Mouse (Mus musculus) ES-Bruce4 (cell line): ENCODE measurements around the gene Myh10. TPM values are rescaled to one million over a fixed set of nuclear protein-coding genes. Genes with fewer than 3 reads are reported as not detected.

Source experiments
- H3K27ac ChIP-seq: 2 replicates; pipeline ENCODE4 v1.5.1; 2012; ENCODE audit warnings: low read length, inconsistent platforms; ENCODE audit not compliant: insufficient read depth
- H3K27me3 ChIP-seq: 2 replicates; pipeline ENCODE4 v1.6.1; 2012; ENCODE audit warnings: mild to moderate bottlenecking, low read length, inconsistent platforms; ENCODE audit not compliant: control insufficient read depth, poor library complexity, insufficient read depth, severe bottlenecking
- H3K36me3 ChIP-seq: 2 replicates; pipeline ENCODE4 v1.6.1; 2012; ENCODE audit warnings: inconsistent platforms, mild to moderate bottlenecking, low read length, moderate library complexity; ENCODE audit not compliant: control insufficient read depth, poor library complexity, insufficient read depth, severe bottlenecking
- H3K4me1 ChIP-seq: one replicate; pipeline ENCODE4 v1.8.1; 2011; ENCODE audit warnings: low read length; ENCODE audit not compliant: control insufficient read depth, insufficient read depth
- H3K4me3 ChIP-seq: 2 replicates; pipeline ENCODE4 v1.5.1; 2011; ENCODE audit warnings: low read depth, mild to moderate bottlenecking, low read length
- H3K9ac ChIP-seq: 2 replicates; pipeline ENCODE4 v1.6.1; 2012; ENCODE audit warnings: low read depth, mild to moderate bottlenecking, inconsistent platforms; ENCODE audit not compliant: poor library complexity, severe bottlenecking
- H3K9me3 ChIP-seq: replicated peaks from 2 replicates; pipeline ENCODE4 v1.6.1; 2012; ENCODE audit warnings: mild to moderate bottlenecking, low read length, inconsistent platforms; ENCODE audit not compliant: control insufficient read depth, poor library complexity, insufficient read depth, severe bottlenecking
- CTCF ChIP-seq: IDR thresholded peaks from one replicate; pipeline ENCODE4 v1.8.1; 2011; ENCODE audit warnings: low read depth, low read length
- EP300 ChIP-seq: IDR thresholded peaks from 2 replicates; pipeline ENCODE4 v1.6.1; 2011; ENCODE audit warnings: low read depth, low read length; ENCODE audit not compliant: insufficient read depth
- POLR2A ChIP-seq: IDR thresholded peaks from one replicate; pipeline ENCODE4 v1.8.1; 2011; ENCODE audit warnings: low read length; ENCODE audit not compliant: insufficient read depth
- polyA plus RNA-seq: library from polyadenylated mRNA; stranded (reverse); fragments of >200 nt; gene quantifications from 2 replicates; pipeline ENCODE4 v1.2.4, GENCODE M21; 2011; ENCODE audit warnings: low read depth; ENCODE audit not compliant: missing spikeins, insufficient read depth, insufficient read length

Gene Myh10
- polyA plus RNA-seq, 1 experiment: 157 TPM

- no peak overlapping the region for H3K27ac ChIP-seq
- no peak overlapping the region for H3K4me3 ChIP-seq
- H3K36me3 ChIP-seq: peaks cover 55% of the 10 kb centered on the region
Observed at GRCm38 (mm10) chr11:68832793-68833192, 141.4 kb downstream of the Myh10 start.

GRCm38 (mm10) chr11:68833593-68833992, 142.2 kb downstream of the Myh10 start:
- H3K36me3 ChIP-seq: peaks cover 48% of the 10 kb centered on the region
- no peak overlapping the region for H3K9ac ChIP-seq

More at GRCm38 (mm10) chr11:68832793-68833192, 141.4 kb downstream of the Myh10 start:
- TF ChIP-seq POLR2A (no peak), EP300 (no peak)
- Histone ChIP-seq H3K9me3 (no peaks in the 10 kb centered on the region), H3K9ac (no peak overlapping the region), H3K4me1 (no peaks in the 10 kb centered on the region), H3K27me3 (no peaks in the 10 kb centered on the region)

DNA sequence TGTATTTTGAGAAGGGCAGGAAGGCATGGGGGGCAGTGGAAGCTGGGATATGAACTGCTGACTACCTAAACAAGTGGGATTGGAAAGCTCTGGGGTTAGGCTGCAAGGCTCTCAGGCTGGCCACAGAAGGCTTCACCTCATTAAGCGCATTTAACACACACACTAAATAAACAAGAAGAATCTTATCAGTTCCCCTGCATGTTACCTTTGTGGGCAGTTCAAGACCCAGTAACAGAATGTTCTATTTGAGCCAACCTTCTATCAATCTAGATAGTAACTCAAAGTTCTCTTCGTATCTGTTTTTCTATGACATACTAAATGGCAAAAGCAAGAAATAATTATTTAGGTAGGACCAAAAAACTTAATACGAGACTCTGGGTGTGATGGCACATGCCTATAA, 143.7 kb downstream of the Myh10 start:
- Histone ChIP-seq H3K9me3 (no peaks in the 10 kb centered on the region), H3K27me3 (no peaks in the 10 kb centered on the region), H3K4me1 (no peaks in the 10 kb centered on the region), H3K4me3 (no peak overlapping the region), H3K36me3 (peaks cover 44% of the 10 kb centered on the region), H3K9ac (no peak overlapping the region), H3K27ac (no peak overlapping the region)
- TF ChIP-seq POLR2A: no peak
- no peak for TF ChIP-seq EP300
- TF ChIP-seq CTCF: no peak

More at GRCm38 (mm10) chr11:68833593-68833992, 142.2 kb downstream of the Myh10 start:
- no peak overlapping the region for H3K4me3 ChIP-seq
- H3K27me3 ChIP-seq: no peaks in the 10 kb centered on the region
- no peak overlapping the region for H3K27ac ChIP-seq
- no peaks in the 10 kb centered on the region for H3K9me3 ChIP-seq
- H3K4me1 ChIP-seq: no peaks in the 10 kb centered on the region
- no peak for TF ChIP-seq POLR2A
- no peak for TF ChIP-seq CTCF
- TF ChIP-seq EP300: no peak

DNA sequence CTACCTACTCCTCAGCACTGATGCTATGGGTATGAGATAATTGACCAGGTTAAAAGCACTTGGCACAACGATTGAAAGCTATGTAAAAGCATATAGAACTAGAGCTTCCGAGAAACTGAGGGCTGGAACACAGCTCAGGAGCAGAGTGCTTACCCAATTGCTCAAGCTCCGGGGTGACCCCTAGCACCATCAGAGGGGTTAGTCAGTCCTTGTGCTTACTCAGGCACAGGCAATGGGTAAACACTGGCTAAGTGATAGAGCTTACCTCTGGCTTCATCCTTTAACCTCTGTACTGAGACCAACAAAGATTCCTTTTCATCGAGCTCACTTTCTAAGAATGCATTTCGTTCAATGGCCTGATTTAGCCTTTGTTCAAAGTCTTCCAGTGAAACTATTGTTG, 148.2 kb downstream of the Myh10 start:
- Histone ChIP-seq H3K27ac (no peak overlapping the region; the same call in 1 of the 2 replicates), H3K9me3 (no peaks in the 10 kb centered on the region), H3K27me3 (no peaks in the 10 kb centered on the region), H3K4me1 (no peaks in the 10 kb centered on the region), H3K4me3 (no peak overlapping the region), H3K36me3 (peaks cover 48% of the 10 kb centered on the region), H3K9ac (no peak overlapping the region)
- TF ChIP-seq POLR2A (no peak), CTCF (no peak)

DNA sequence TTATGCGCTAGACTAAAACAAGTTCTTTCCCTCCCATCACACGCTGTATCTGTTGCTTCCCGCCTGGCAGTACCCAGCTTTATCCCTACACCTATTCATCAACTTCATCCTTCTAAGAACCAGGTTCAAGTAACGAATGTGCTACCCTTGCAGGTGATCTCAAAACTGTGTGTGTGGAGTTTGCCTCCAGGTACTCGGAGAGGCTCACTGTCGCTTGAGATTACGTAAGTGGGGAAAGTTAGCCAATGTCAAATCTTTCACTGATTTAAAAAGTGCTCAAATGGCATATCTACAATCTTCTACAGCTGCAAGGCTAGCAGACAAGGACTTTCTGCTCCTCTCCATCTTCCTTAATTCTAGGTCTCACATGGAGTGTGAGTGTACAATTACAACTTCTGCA, 159.5 kb downstream of the Myh10 start:
- Histone ChIP-seq H3K4me1 (no peaks in the 10 kb centered on the region), H3K27me3 (no peaks in the 10 kb centered on the region), H3K27ac (no peak overlapping the region), H3K4me3 (no peak overlapping the region), H3K36me3 (no peaks in the 10 kb centered on the region), H3K9ac (no peak overlapping the region), H3K9me3 (no peaks in the 10 kb centered on the region)
- TF ChIP-seq EP300 (no peak), CTCF (no peak), POLR2A (no peak)

DNA sequence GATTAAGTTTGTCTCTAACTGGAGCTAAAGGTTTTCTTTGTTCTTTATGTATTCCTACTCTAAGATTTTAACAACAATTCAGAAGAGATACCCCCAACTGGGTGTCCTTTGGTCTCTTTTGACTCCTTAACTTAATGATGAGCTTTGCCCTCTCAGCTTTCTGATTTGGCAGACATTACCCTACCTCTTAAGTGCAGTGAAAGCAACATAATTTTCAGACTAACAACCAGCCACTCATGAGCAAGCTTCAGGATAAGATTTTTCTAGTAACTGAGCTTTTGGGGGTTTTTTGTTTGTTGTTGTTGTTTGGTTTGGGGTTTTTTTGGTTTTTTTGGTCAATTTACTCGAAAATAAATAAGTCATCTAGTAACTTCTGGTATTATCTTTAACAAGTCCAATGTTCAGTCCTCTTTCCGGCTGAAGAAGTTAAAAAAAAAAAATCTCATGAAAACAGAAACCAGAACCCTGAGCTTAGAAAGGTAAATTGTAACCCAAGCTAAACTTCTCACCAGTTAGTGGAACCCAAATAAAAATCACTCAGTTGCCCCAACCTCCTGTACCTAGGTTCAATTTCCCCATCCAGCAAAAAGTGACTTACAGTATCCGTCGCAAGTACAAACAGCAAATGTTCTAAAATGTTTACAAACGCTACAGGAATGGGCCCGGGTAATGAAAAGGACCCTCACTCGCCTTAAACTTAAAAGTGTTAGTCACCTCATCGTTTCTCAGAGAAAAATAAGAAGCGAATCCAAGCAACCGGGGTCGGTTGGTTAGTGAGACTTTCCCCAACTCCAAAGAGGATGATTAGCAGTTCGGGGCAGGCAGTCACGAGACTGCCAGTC, 160.5 kb downstream of the Myh10 start:
- Histone ChIP-seq H3K27ac (peak overlapping the region; percentile 25), H3K9ac (peak overlapping the region; percentile 88), H3K4me3 (peak overlapping the region; percentile 78), H3K9me3 (no peaks in the 10 kb centered on the region), H3K27me3 (no peaks in the 10 kb centered on the region), H3K36me3 (no peaks in the 10 kb centered on the region), H3K4me1 (no peaks in the 10 kb centered on the region)
- no peak for TF ChIP-seq CTCF
- TF ChIP-seq POLR2A: no peak
- no peak for TF ChIP-seq EP300
